Mouse (Mus musculus): Measurements from ENCODE around the gene Dyrk1a.

DNA sequence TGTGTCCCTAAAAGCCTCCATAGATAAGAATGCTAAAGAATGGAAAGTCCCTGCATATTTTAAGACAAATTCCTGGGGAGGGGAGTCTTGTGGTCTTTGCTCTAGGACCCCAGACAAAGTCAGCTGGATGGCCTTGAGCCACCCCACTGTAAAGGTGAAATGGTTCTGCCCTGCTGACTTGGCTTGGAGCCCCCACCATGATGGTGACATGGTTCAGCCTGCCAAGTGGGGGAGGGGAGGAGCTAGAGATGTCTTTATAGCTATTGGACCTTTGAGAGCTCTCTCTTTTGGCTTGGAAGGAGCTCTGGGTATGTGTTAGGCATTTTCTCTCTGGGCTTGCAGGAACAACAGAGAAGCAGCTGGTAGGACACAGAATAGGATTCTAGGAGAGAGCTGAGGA is 17.9 kb upstream of the Dyrk1a start:
- no peak for TF ChIP-seq CTCF (IDR thresholded peaks at IDR 0.05; ENCODE audit: insufficient read depth, low read length)
- no peak for TF ChIP-seq POLR2A (IDR thresholded peaks at IDR 0.05; ENCODE audit: borderline replicate concordance, extremely low read depth, low read depth, low read length)

Data from lung, adult 2 months (tissue).